Mouse (Mus musculus) R1 (cell line): Measurements from ENCODE around the gene Best3.

Experiments used
- DNase-seq: peaks from one replicate; pipeline ENCODE4 v3.0.0-alpha.2; 2018; ENCODE audit warnings: low read depth, low spot score

The Best3 gene

DNA sequence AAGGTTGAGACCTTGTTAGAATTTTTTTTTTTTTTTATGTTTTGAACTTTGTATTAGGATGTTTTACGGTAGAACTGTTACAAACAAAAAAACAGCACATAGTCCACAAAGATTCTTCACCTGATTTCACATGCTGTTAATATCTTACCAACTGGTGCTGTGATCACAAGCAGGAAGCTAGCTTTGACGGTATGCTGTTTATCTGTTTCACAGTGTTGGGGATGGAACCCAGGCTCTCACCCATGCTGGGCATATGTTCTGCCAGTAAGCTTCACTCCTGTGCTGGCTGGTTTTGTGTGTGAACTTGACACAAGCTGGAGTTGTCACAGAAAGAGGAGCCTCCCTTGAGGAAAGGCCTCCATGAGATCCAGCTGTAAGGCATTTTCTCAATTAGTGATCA is 8.3 kb upstream of the Best3 start:
- DNase-seq: no peak

DNA sequence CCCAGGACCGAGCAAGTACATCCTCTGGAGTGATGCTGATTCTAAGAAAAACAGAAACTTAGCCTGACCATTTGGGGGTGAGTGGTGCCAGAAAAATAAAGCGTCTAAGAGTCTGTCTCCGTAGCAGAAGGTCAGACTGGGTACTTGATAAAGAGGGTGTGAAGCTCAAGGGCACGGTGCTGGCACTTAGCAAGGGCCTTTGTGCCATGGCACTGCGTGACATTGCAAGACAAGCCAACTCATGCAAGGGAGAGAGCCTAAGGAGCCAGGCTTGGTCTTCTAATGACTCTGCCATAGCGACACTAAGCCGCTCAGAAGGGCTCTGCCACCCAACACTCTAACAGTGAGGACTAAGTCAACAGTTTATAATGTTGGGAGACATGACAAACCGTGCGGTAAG is 7.3 kb upstream of the Best3 start:
- DNase-seq: no peak

DNA sequence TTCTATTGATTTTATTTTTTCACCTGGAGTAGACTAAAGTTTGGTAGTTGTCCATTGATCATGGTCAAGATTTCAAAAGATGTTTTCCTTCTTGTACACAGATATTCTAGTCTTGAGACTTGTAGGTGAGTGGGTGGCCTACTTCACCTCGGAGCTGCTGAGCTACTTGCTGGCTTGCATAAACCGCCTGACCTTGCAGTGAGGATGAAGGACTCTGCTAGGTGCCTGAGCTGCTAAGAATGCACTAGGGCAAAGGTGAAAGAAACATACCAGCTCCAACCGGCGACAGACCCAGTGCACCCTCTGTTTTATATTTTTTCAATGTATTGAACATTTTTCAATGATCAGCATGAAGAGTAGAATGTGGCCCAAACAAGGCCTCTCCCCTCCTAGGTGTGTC is 5.8 kb upstream of the Best3 start:
- DNase-seq: no peak

DNA sequence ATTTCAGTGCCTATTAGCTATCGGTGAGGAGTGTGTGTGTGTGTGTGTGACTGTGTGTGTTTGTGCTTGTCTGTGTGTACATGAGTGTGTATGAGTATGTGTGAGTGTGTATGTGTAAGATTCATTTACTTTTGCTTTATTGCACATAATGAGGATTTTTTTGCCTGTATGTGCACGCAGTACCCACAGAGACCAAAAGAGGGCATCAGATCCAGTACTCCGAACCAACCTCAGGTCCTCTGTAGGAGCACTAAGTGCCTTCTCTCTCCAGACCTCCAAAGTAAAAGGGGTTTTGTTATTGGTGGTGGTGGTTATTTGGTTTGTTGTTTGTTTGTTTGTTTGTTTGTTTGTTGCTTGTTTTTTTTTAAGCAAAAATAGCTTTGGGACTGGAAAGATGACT is 5.2 kb upstream of the Best3 start:
- DNase-seq: peak; percentile 49

DNA sequence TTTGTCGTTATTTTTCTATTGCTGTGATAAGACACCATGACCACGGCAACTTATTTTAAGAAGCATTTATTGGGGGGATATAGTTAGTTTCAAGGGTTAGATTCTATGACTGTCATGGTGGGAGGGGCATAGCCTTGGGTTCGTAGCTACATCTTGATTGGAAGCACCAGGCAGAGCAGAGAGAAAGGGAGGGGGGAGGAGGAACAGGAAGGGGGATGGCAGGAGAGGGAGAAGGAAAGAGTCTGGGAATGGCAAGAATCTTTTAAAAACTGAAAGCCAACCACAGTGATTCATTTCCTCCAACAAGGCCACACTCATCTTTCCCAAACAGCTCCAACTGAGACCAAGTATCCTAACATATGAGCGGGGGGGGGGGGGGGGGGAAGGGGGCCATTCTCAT is 3.6 kb upstream of the Best3 start:
- DNase-seq: no peak

DNA sequence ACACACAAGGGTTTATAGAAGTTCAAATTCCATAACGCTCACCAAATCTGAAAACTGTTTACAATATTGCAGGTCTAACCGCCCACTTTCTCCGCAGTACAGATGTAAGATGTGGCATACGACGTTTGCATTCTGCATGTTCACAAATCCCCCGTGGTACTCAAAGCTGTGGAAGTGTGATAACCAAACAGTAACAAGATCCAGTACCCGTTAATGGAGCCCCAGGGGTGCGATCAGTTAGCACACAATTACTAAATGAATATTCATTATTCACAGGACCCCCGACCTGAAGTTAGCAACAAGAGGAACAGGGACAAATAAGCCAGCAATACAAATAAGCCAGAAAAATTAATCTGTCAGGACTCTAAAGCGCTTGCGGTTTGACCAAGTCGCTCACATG is 1.3 kb upstream of the Best3 start:
- DNase-seq: no peak

DNA sequence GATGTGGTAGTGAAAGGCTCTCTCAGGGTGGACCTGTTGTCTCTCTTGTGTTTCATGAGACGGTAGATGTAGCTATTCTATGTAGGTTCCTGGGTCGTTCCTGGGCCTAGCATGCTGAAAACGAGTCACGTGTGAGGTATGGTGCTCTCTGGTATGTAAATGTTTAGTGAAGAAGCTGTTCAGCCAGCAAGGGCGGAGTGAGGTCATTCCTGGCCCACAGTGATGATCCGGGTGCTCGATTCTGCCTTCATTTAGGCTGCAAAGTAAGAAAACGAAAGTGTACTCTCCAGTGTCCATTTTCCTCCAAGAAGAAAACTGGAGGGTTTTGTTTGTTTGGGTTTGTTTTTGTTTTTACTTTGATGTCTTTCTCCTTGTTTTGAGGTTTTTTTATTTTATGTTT is 7.9 kb downstream of the Best3 start:
- DNase-seq: no peak

DNA sequence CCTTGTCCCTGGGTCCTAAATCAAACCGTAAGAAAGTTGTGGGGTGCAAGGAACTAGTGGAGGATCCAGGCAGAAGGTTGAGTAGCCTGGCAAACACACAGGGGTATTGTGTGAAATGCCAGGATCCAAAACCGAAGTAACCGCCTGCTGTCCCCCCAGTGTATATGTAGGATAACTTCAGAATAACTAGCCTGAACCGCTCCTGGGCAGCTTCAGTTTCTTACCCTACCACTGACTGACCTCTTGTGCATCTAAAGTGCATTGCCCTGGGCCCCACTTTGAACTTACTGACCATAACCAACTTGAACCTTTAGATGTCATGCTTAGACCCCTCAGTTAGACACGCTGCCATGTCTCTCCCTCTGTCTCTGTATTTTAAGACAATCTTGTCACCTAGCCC is 9.0 kb downstream of the Best3 start:
- DNase-seq: no peak

DNA sequence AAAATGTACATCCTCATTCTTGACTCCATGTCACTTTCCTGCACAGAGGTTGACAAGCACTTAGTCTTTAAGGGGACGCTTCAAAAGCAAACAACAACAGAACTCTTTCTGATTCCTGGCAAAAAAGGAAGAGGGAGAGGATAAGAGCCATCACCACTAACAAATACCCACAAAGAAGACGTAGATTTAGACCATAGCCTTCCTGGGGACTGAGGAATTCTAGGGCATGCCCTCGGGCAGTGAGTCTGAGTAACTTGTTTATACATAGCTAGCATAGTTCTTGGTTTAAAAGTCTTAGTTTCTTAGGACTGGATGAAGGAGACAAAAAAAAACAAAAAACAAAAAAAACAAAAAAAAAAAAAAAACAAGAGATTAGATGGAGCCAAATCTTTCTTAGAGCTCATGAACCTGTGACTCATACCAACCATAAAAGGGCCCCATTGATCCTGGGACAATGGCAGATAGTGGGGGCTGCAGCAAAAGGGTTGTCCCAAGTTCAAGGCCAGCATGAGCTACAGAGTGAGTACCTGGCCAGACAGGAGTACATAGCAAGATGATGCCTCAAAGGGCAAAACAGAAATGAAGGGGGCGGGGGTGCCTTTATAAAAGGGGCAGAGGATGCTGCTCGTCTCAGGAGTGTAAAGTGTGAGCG is 9.6 kb downstream of the Best3 start:
- no peak for DNase-seq

DNA sequence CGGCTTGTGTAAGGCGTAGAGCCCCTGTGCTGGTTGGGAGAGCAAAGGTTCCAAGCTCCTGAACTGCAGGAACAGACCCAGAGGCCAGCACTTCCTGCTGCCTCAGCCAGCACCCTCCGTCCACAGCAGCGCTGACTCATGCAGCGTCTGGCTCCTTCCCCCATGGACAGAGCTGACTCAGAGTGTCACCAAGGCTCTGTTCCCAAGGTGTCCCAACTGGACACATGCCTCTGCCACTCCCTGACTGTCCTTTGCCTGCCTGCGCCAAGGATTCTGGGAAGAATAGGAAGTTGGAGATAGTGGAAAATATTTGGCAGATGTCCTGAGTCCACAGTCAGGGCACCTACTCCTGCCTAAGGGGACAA is 10.1 kb downstream of the Best3 start:
- no peak for DNase-seq

DNA sequence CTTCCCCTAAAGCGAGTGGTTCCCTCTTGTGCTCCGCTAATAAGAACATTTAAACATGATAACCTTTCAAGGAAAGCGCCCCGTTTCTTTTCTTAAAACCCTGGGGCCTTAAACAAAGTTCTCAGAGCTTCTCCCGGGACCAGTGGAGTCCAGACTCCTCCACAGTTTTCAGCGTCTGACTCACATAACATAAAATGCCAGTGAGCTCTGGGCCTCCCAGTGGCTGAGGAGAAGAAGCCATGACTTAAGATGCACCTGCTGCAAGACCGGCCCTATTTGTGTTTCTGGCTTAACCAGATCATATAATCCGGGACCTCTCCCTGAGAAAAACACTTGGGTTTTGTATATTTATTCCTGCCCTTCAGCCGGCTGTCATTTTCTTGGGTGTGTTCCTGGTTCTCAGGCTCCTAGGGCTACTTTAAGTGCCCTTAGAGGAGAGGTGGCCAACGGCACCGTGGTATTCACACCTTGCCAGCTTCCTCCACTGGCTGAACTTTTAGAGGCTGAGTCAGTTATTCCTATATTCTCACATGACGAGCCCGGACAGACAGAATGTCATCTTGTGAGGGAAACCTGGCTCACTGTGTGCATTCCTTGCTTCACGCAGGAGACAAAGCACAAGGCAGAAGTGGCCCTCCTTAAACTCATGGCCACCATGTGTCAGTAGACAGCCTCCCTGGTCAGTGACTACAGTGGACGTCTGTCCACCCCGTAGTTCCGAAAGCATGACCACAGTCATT is 12.8 kb downstream of the Best3 start:
- DNase-seq: no peak

DNA sequence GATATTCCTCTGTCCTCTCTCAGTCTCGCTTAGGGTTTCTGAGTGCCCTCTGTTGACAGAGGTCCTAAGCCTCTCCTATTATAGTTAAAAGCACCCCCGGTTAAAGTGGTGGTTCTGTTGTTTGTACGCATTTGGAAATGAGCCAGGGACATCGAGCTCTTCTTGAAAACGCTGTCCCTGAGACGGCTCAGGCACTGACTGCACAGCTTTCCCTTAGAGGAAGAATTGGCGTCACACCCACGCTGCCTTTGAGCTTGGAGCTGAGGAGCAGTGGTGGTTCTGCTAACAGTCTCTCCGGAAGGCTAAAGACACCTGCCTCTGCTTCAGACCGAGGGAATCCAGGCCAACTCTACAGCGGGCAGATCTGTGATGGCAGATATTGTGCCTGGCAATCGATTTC is 14.9 kb downstream of the Best3 start:
- DNase-seq: no peak

DNA sequence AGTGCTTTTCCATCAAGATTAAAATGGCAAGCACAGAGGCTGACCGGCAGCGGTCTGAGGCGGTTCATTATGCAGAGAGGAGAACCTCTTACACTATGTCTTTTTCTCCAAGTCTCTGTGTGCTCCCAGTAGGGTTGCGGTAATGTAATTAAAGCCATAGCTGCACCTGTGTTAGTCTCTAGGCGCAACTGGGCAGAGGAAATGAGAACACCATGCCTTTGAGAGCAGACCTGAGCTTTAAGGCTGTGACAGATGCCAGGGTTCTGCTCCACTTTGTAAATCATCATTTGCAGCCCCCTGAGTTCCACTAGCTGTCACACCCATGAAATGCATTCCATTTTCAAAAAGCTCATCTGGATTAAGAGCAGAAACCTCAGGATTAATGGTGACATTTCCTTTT is 18.6 kb downstream of the Best3 start:
- no peak for DNase-seq

DNA sequence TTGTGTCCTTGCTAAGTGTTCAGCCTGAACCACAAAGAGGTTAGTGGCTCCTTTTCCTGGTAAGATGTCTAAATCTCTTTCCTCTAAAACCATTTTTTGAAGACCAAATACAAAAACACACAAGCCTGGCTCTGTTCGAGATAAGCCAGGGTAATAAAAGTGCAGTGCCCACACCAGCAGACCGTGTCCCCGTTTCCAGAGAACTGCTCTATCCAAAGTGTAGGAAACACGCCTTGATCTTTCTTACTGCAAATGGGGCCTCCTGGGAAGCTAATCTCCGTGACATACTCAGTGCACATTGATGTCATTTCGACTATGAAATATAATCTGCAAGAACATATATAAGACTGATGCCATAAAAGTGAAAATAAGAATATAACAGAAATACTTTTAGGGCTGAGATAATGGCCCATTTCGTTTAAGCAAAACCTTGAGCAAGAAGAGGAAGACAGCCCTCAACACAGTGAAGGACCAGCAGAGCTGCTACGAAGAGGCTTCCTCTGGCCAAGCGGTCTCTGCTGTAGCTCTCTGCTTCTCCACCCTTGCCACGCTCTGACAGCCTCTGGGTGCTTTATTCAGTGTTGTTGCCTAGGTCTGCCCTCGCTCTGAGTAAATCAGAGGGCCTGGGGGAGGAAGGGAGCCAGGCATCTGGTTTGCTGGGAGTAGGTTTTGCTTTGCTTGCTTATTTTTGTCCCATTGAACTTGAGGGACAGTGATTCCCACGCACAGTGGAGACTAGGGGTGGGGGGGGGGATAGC is 19.8 kb downstream of the Best3 start:
- DNase-seq: no peak

DNA sequence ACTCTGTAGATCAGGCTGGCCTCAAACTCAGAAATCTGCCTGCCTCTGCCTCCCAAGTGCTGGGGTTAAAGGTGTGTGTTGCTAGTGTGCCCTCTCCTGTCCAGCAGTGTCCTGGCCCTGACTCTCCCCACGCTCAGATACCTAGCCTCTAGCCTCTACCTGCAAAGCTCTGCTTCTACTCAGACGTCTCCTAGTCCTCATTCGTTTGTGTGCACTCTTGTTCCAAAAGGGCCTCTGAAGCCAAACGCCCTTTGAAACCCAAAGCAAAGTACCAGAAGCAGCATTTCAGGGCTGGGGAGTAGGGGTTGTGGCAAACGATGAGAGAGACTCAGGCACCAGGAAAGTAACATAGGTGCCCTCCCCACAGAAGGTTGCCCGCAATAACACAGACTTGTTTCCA is 23.6 kb downstream of the Best3 start:
- DNase-seq: no peak

DNA sequence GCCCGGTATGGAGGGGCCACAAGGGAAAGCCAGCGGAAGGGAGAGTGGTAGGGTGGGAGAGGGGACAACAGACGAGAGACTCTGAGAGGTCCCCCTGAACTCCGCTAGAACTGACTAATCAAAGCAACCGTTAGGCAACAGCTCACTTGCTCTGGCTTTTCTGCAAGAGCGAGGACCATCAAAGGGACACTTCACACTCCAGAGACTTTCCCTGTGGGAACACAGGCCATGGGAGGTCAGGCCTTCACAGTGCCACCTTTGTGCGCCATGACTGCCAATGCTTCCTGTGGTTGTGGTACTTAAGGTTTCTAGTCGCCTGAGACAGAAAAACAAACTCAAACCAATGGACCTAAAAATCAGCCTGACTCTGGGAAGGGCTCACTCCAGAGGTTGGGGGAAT is 24.9 kb downstream of the Best3 start:
- DNase-seq: no peak

DNA sequence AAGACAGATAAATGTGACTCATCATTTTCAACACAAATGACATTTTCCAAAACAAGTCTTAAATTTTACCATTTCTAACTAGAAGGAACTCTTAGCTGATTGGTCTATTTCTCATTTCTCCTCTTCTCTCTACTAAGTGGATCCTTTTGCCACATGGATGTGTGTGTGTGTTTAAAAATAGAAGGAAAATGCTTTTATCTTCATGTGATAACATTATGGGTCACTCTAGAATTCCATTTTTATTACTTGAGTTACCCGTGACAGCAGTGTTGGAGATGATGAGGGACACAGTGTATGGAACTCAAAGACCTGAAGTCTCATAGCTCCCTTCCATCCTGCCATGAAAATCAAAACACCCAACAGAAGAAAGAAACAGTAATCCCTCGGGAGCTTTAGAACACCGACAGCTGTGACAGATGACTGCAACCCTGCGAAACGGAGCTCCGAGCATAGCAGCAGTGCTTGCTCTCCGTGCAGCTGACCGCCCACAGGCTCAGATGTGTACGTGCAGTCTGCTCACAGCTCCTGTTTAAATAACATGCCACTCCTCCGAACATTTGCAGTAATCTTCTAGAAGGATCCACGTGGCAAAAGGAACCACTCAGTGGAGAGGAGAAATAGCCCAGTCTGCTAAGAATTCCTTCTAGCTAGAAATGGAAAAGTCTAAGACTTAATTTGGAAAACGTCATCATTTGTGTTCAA is 27.7 kb downstream of the Best3 start:
- no peak for DNase-seq

DNA sequence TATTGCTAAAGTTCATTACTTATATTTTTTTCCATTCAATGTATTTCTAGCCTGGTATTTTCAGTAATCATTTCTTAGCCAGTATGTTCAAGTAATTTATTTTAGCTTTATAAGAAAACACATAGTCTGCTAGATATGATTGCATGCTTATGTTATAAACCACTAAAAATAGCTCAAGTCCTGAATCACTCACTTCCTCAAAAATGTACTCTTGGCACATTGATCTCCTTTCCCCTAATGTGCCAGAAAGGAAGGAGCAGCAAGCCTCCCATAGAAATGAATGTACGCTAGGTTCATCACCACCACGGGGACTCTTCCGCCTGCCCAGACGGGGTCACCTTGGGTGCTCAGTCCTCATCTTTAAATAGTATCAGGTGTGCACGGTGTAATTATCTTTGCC is 28.5 kb downstream of the Best3 start:
- no peak for DNase-seq

DNA sequence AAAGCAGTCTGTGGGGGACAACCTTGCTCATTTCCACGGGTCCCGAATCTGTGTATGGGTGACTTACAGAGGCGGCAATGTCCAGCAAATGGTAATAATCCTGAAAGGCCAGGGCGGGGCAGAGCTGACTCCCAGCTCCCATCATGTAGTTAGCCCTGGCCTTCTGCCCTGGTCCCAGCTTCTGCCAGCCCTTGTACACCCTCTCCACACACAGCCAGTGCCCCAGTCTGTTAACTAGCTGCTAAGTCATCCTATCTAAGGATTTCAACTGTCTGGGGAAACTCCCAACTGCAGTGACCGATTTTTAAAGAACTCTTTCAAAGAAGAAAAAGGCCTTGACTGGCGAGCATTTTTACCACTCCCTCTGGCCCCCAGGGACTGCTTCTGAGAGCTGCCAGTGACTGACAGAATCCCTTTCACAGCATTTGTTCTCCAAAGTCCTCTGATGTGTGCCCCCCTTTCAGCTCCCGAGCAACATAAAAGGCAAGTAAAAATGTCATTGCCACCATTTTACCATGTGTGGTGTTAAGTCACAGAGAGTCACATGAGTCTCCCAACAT is 32.2 kb downstream of the Best3 start:
- DNase-seq: no peak

DNA sequence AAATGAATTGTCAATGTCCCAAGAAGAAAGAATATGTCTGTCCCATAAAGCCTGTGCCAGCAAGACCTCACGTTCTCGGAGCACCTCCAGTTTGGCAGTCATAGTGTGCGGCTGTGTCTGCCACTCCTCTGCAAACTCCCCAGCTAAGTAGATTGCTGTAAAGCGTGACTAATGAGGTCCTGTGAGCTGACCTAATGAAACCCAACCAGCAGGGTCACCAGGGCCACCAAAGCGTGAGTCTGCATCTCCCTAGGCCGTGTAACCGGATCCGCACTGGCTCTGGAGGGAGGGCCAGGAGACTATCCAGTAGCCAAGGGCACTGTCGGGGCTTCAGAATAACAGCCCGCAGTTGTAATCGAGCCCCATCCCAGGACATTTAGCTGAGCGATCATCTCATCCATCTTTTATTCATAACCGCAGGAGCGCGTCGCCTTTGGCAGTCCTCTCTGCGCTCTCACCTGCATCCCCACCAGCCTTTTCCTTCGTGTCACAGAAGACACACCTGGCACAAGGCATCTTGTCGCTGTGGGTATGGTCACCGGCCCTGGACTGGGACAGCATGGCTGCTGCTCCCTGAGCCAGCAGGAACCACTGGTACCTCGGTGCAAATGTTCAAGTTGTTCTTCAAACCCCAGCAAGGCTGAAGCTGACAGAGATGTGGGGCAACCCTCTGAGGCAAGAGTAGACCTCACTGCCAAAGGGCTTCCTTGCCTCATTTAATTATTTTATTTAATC is 35.1 kb downstream of the Best3 start:
- DNase-seq: no peak

DNA sequence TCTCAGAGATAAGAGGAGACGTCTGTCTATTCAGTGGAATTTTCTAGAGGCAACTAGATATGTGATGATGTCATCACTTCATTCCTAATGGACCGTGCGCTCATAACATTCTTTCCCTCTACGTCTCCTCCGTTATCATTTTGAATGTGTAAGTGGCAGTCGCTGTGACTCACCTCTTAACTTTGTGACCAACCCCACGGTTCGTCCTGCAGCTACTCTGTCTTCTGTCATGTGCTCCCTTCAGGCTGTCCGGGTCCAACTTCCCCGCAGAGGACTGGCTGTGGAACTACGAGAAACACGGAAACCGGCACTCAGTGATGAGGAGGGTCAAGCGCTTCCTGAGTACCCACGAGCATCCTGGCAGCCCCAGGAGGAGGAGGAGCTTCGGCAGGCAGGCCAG is 37.6 kb downstream of the Best3 start:
- no peak for DNase-seq
